Mouse (Mus musculus): ENCODE data around the gene Gm49510.
A peak's percentile ranks its signal among the peaks of the same experiment; 100 is the strongest.

The Gm49510 gene

GRCm38 (mm10) chr15:78947657-78948056 lies 48.2 kb downstream of the Gm49510 start, which contains the start of gene Triobp:
Gene Triobp (plus strand): TSS chr15:78947724.
- peak; percentile 72 for DNase-seq (ENCODE audit: low spot score)

DNA sequence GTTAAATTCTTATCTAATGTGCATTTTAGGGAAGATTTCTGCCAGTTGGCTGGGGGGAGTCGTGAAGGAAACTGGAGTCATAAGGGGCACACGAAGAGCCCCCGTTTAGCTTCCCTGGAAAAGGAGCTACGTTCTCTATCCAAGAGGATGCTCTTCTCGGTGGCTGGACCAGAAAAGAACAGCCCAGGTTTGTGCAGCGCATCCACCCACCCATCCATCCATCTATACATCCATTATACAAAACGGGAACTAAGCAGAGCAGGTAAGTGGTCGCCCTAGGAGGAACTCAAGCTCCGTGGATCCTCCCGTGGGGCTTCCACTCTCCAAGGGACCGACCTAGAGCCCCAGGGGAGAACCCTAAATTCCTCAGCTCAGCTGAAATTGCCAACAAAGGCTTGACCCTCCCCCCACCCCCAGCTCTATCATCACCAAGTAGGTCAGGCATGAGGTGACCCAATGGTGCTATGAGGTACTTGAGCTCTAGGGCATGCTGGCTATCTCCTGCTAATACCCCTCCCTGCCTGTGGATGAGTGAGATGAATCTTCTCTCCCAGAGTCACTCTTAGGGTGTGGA lies 48.8 kb downstream of the Gm49510 start:
- no peak for DNase-seq (ENCODE audit: low spot score)

DNA sequence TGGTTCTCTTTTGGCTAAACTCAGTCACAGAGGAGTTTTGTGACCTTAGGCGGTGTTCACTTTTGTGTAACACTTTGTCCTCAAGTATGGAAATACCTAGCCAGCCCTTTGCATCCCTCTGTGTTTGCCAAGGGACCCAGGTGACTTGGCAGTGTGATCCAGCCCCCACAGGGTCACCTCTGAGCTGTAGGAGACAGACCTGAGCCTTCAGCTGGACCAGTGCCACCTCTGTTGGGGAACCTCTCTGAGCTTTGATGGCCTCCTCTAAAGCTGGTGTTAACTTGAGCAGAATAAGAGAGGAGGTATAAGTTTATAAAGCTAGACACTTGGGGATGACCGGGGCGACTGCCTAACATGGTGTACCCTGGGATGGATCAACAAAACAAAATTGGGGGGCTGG lies 49.4 kb downstream of the Gm49510 start:
- DNase-seq (ENCODE audit: low spot score) = no peak

DNA sequence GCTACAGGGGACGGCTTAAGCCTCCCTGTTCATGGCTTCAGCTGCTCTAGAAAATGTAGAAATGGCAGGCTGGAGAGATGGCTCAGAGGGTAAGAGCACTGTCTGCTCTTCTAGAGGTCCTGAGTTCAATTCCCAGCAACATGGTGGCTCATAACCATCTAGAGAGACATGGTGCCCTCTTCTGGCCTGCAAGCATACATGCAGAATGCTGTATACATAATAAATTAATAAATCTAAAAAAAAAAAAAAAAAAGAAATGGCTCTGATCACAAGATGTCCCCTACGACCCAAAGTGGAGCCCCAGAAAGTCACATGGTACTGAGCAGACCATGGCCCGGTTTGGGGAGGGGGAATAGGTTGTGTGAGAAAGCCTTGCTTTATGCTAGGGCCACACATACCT lies 56.2 kb downstream of the Gm49510 start:
- no peak for DNase-seq (ENCODE audit: low spot score)

DNA sequence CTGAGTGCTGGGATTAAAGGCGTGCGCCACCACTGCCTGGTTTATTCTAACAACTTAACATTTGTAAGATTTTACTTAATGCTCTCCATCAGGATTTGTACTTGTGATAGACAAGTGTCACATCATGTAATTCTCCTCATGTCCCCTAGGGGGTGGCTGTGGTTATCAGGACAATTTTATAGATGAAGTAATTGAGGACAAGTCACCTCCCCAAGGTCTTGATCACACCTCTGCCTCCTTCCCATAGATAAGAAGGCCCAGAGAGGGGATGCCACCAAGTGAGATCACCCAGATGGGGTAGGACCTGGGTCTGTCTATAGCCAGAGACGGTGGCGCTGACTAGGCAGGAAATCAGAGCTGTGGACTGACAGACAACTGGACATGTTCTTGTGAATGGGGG lies 56.9 kb downstream of the Gm49510 start:
- DNase-seq (ENCODE audit: low spot score) = no peak

GRCm38 (mm10) chr15:78957021-78957420 lies 57.6 kb downstream of the Gm49510 start:
- no peak for DNase-seq (ENCODE audit: low spot score)

DNA sequence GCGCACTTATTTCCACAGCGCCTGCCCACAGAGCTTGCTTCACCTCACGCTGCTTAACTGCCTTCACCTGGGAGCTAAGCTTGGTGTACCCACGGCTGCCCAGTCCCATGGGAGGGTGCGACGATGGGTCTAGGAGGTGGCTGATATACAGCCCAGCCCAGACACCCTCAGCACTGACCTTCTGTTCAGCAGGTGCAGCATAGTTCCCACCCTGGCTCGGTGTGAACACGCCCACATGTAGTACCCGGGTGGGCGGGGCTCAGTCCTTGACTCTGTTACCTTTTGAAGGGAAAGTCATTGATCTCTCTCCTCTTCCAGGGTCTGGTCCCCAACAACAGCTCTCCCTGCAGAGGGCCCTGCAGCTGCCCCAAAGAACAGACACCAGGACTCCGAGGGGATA lies 60.1 kb downstream of the Gm49510 start:
- no peak for DNase-seq (ENCODE audit: low spot score)

DNA sequence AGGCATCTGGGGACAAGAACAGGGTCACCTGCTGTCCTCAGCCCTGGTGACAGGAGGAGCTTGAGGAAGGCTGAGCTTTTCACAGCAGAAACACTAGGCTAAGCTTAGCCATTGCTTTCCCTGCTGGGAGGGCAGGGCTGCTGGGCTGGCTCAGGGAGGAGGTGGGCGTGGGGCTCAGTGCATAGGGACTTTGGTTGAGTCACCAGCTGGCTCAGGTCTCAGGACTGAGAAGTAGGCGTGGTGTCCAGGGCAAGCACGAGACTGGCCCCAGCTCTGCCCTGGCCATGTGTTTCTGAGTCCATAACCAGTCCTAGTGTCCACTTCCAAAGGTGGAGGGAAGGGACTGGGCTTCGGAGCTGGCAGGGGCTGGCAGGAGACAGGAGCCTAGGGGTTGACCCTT lies 60.6 kb downstream of the Gm49510 start:
- DNase-seq (ENCODE audit: low spot score) = no peak

- DNase-seq (ENCODE audit: low spot score) = no peak
Measured at GRCm38 (mm10) chr15:78962885-78963284, 63.4 kb downstream of the Gm49510 start.

Measured in layer of hippocampus, adult 11-12 months (tissue).